Comparison of ENCODE assay signal across 9 mouse cellular contexts in genomic region chr10:5203837-5204236, GRCm38 (mm10).
A peak's percentile ranks its signal among the peaks of the same experiment; 100 is the strongest.
DNase-seq lines count a peak whose midpoint lies in the region; ATAC-seq and TF ChIP-seq lines count a peak whose summit lies in the region.
"Had no signal": no experiment of that assay in that cellular context is flagged by ENCODE, and none has a peak within 500 bp of the region (broad histone marks: within the 10 kb centered on the region; RNA-seq: fewer than 3 reads in every experiment).

No protein-coding gene starts in this region.

- no peak overlapping the region for H3K27ac ChIP-seq in forebrain, embryonic 13.5 days
- no peak overlapping the region for H3K27ac ChIP-seq in forebrain, embryonic 11.5 days (ENCODE audit: low read depth, low read length)
- peak overlapping the region; percentile 93 for H3K27ac ChIP-seq in left cerebral cortex, adult 2 months
- H3K27ac ChIP-seq: embryonic facial prominence, embryonic 15.5 days had no signal

- no peak for TF ChIP-seq CTCF in left cerebral cortex, adult 2 months (IDR thresholded peaks at IDR 0.05)

- H3K27me3 ChIP-seq in forebrain, embryonic 13.5 days, result no peaks in the 10 kb centered on the region
- no peaks in the 10 kb centered on the region for H3K27me3 ChIP-seq in forebrain, embryonic 11.5 days (ENCODE audit: control insufficient read depth, insufficient read depth, low read length)
- H3K27me3 ChIP-seq: embryonic facial prominence, embryonic 15.5 days had no signal

- no peak overlapping the region for H3K4me3 ChIP-seq in forebrain, embryonic 13.5 days
- no peak overlapping the region for H3K4me3 ChIP-seq in forebrain, embryonic 11.5 days (ENCODE audit: low read depth, low read length)
- no peak overlapping the region for H3K4me3 ChIP-seq in left cerebral cortex, adult 2 months
- H3K4me3 ChIP-seq: embryonic facial prominence, embryonic 15.5 days had no signal

- no peak overlapping the region for H3K4me2 ChIP-seq in forebrain, embryonic 13.5 days
- H3K4me2 ChIP-seq in forebrain, embryonic 11.5 days (ENCODE audit: low read depth, low read length, severe bottlenecking), result no peak overlapping the region
- H3K4me2 ChIP-seq: embryonic facial prominence, embryonic 15.5 days had no signal

- ATAC-seq in forebrain, embryonic 13.5 days, result peak; percentile 41; the same call in 1 of the 2 replicates
- ATAC-seq in forebrain, embryonic 11.5 days (replicated peaks; ENCODE audit: low FRiP score), result no peak
- ATAC-seq in frontal cortex, adult (ENCODE audit: low TSS enrichment), result peak; percentile 92

- no peak for DNase-seq in forebrain, embryonic 11.5 days (ENCODE audit: low spot score)
- peak; percentile 78 to 83 for DNase-seq in left cerebral cortex, adult 2 months (ENCODE audit: extremely low spot score in 1 of 2, low spot score in 2 of 2)
- peak; percentile 72 for DNase-seq in right cerebral cortex, postnatal 14 days
- no peak for DNase-seq in gastrocnemius, postnatal 4 days (ENCODE audit: low spot score in 2 of 2)
- DNase-seq in kidney, postnatal 4 days, result no peak
- DNase-seq in spleen, postnatal 36 days (ENCODE audit: low spot score in 2 of 2), result no peak

- H3K9ac ChIP-seq in forebrain, embryonic 13.5 days, result no peak overlapping the region
- no peak overlapping the region for H3K9ac ChIP-seq in forebrain, embryonic 11.5 days (ENCODE audit: low read length)
- H3K9ac ChIP-seq: embryonic facial prominence, embryonic 15.5 days had no signal

- 77% methylated on average over 10 of the region's 10 CpGs for WGBS in forebrain, embryonic 13.5 days
- 86% methylated on average over 10 of the region's 10 CpGs for WGBS in forebrain, embryonic 11.5 days

- H3K36me3 ChIP-seq in forebrain, embryonic 13.5 days (ENCODE audit: poor library complexity, severe bottlenecking), result no peaks in the 10 kb centered on the region
- no peaks in the 10 kb centered on the region for H3K36me3 ChIP-seq in forebrain, embryonic 11.5 days (ENCODE audit: control insufficient read depth, insufficient read depth, low read length)

- H3K9me3 ChIP-seq in forebrain, embryonic 13.5 days (replicated peaks), result no peaks in the 10 kb centered on the region
- H3K9me3 ChIP-seq in forebrain, embryonic 11.5 days (ENCODE audit: control insufficient read depth, low read length), result no peaks in the 10 kb centered on the region
- H3K9me3 ChIP-seq: embryonic facial prominence, embryonic 15.5 days had no signal

- intact Hi-C loops in left cerebral cortex, adult 2 months (cut with DNase I), result loop anchor here (2.0 kb wide), 1 partner anchor 31 kb away; no protein-coding TSS in a partner anchor

- no peaks in the 10 kb centered on the region for H3K4me1 ChIP-seq in forebrain, embryonic 13.5 days
- H3K4me1 ChIP-seq in forebrain, embryonic 11.5 days (replicated peaks; ENCODE audit: control insufficient read depth, insufficient read depth, low read length), result no peaks in the 10 kb centered on the region
- H3K4me1 ChIP-seq: embryonic facial prominence, embryonic 15.5 days had no signal

Comparison
In these comparisons a context has a peak if more than half of its experiments do, and no peak if none do; other contexts are left out.
1. DNase-seq: peak in left cerebral cortex, adult 2 months (2 of 2) and right cerebral cortex, postnatal 14 days (single experiment); none in forebrain, embryonic 11.5 days (single experiment), gastrocnemius, postnatal 4 days (0 of 2), kidney, postnatal 4 days (0 of 2) and spleen, postnatal 36 days (0 of 2).